Mouse (Mus musculus) telencephalon, adult 2 months (tissue): Measurements from ENCODE around the gene Knop1.

Source experiments
- DNase-seq: peaks from one replicate; pipeline ENCODE4 v3.0.0-alpha.2; 2011; ENCODE audit warnings: low read depth, low spot score

Gene Knop1

GRCm38 (mm10) chr7:118848796-118849195, 7.3 kb downstream of the Knop1 start:
- DNase-seq, result no peak

GRCm38 (mm10) chr7:118846329-118846728, 9.7 kb downstream of the Knop1 start:
- no peak for DNase-seq

DNA sequence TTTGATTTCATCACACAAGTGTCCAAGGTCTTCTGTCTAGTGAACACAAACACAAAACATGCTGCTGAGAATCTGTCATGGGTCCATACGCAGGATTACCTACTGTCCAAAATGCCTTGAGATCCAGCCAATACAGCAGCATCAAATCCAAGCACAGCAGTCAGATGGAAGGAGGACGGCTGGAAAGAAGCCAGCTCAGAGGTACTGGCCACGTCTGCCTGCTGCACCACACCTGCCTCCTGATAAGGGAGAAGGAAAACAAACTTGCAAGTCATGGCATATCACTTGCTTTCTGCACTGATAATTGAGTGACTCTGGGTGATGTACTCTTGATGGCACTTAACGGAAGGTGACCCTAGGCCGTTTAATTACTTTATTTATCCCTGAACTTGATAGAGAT, 10.9 kb downstream of the Knop1 start:
- no peak for DNase-seq

- DNase-seq, result no peak
Observed at GRCm38 (mm10) chr7:118842938-118843337, 13.1 kb downstream of the Knop1 start.

DNA sequence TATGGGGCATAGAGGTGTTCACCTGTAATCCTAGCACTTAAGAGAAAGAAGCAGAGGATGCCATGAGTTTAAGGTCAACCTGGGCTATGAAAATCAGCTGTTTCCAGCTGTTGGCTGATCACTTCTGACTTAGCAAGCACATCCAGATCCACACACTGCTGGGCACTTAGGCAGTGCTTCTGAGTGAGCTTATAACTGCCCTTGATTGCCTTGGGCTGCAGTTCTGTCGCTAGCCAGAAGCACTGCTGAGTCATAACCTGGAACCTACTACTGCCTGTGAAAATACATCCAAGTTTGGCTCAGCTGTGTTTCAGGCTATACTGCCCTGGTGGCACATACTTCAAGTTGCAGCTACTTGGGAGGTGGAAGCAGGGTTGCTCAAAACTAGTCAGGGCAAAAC, 14.3 kb downstream of the Knop1 start:
- peak; percentile 31 for DNase-seq

DNA sequence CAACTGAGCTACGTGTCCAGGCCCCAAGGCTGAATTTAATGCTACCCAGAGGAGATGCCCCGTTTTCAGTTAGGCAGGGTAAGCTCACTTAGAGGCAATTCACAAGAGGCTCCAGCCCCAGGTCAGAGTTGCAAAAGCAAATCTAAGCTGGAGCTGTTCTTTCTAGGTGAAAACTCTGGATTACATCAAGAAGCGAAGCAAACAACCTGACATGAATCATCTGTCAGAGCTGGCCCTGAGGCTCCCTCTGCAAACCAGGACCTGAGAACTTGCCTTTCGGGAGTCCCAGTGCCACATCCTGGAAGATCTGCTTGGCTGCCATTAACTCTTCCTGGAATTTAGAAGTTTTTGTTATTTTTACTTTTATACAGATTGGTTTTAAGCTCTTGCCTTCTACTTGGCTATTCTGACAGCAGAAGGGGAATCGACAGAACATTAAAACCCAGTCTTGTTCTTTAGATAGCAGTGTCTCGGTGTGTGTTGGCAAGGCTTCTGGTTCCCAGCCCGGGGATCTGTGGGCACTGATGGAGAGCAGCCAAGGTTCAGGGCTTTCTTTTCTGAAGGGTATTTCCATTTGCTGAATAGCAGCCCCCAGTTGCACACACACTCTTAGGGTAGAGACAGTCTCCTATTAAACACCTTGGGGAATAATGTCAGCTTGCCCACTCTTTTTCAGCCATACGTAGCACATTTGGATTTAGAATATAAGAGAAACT, 14.9 kb downstream of the Knop1 start:
- no peak for DNase-seq

DNA sequence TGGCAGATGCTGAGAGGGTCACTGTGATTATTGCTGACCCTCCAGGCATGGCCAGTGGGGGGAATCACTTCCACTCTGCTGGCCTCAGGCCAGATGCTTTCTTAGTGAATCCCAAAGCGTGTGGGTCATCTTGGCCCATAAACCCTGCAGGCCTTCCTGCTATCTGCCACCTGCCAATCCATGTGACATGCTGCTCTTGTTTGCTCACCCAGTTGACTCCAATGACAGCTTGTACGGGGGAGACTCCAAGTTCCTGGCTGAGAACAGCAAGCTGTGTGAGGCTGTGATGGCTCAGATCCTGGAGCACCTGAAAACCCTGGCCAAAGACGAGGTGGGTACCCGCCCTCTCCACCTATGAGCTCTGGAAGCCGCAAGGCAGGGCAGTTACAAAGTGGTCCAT, 18.2 kb downstream of the Knop1 start:
- DNase-seq, result no peak

- no peak for DNase-seq
Observed at GRCm38 (mm10) chr7:118827975-118828416, 28.1 kb downstream of the Knop1 start.

DNA sequence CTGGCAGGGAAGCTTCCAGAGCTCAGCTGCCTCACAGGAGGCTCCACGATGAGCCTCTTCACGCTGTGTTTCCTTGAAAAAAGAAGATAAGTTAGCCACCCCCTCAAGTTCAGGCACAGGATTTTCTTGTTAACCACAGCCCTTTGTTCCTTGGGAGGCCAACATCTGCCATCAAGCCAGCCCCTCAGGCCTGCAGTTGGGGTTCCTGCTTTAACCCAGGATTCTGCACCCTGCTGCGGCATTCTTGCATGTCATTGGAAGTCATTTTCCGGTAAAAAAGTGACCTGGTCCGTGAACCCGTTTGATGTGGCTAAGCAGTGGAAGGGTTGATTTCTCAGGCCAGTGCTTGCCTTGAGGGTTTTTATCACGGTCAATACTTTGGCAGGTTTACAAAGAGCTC, 31.6 kb downstream of the Knop1 start:
- DNase-seq, result no peak

DNA sequence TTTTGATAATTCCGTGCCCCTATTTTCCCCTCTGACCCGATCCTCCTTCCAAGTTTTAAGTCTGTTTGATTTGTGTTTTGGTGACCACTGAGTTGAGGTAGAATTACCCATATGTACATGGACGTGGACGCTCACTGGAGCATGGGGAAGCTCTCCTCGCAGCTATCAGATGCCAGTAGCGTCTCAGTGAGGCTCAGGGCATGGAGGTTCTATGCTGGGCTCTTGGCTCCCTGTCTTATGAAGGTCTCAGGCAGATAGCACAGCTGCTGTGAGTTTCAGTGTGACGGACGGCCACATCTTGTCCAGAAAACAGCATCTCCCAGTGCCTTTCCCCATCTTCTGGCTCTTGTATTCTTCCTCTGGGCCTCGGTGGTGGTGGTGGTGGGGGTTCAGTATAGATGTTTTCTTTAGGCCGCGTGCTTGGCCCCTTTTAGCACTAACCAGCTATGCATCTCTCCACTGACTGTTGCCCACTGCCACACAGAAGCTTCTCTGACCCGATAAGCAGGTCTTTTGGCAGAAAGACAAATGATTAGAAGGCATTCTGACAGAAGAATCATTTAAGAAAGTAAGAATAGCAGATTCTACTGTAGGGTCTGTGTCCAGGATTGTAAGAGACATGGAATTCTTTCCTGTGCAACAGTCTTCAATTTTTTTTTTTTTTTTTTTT, 34.0 kb downstream of the Knop1 start:
- no peak for DNase-seq

DNA sequence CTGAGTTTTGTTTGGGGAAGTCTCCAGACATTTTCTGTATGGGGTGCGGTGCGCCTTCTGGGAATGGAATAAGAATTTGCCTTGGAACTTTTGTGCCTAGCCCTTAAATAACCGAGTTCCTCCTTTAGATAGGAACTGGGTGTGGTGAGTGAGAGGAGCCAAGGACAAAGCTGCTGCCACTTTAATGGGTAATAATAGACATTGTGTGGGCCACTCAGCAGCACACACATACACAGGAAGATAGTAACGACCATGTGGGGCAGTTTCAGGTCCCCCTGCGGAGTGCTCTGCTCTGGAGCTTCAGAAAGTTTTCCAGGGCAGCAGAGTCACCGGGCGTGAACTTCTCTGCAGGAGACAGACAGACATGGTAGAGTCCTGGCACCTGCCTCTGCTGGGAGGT, 34.7 kb downstream of the Knop1 start:
- DNase-seq, result no peak

DNA sequence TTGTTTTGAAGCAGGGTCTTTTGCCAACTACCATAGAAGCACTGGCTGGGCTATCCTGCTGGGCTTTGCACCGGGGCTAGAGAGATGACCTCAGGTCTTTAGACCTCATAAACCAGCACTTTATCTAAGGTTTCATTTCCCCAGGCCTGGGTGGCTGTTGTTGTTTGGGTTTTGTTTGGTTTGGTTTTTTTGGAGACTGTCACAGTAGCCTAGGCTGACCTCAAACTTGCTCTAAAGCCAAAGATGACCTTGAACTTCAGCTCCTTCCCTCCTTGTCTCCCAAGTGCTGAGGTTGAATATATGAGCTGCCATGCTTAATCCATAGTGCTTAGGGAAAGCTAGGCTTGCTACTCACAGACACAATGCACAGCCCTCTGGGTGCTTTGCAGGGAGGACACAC, 36.4 kb downstream of the Knop1 start:
- no peak for DNase-seq

DNA sequence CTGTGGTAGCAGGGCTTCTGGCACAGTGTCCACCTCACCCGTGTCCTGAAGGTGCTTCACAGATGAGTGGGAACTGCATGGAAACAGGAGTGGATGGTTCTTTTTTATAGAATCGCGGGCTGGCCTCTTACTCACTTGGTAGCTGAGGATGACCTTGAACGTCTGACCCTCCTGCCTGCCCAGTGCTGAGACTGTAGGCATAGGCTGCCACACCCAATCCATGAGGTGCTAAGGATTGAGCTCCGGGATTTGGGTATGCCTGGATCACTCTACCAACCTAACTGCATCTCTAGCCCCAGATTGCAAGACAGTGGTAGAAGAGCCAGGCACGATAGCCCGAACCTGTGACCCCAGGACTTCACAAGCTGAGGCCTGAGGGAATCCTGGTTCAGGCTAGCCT, 38.3 kb downstream of the Knop1 start:
- no peak for DNase-seq

DNA sequence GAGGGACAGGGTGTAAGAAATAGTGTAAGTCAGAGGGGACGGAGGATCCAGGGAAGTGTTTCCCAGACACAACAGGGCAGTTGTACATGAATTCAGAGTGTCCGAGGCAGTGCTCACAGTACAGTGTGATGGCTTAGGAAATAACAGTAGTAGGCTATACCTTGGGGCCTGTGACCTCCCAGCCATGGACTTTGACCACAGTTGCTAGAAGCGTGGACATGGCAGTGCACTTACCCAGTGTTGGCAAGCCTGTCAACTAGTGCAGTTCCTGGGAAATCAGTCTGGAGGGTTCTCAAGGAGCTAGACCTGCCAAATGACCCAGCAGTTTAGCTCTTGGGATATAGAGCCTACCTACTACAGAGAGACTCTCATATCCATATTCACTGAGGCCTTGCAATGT, 39.8 kb downstream of the Knop1 start:
- no peak for DNase-seq

GRCm38 (mm10) chr7:118813592-118813991, 42.5 kb downstream of the Knop1 start:
- DNase-seq, result no peak

- DNase-seq, result no peak
Observed at GRCm38 (mm10) chr7:118811407-118812106, 44.5 kb downstream of the Knop1 start.

DNA sequence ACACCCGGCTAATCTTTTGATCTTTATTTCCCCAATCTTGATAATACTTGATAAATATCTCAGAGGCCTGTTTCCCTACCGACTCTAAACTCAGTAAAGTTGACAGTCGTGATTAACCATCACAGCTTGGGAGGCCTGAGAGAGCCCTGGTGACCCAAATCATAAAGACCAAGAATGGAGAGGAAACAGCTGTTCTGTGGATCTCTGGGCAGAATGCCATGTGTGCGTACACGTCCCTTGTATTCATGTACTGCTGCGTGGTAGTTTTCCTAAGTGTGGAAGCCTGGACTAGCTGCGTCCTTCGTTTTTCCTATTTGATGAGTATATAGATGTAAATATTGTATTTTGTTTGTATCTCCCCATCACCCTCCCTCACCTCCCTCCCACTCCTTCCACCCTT, 48.2 kb downstream of the Knop1 start:
- no peak for DNase-seq

DNA sequence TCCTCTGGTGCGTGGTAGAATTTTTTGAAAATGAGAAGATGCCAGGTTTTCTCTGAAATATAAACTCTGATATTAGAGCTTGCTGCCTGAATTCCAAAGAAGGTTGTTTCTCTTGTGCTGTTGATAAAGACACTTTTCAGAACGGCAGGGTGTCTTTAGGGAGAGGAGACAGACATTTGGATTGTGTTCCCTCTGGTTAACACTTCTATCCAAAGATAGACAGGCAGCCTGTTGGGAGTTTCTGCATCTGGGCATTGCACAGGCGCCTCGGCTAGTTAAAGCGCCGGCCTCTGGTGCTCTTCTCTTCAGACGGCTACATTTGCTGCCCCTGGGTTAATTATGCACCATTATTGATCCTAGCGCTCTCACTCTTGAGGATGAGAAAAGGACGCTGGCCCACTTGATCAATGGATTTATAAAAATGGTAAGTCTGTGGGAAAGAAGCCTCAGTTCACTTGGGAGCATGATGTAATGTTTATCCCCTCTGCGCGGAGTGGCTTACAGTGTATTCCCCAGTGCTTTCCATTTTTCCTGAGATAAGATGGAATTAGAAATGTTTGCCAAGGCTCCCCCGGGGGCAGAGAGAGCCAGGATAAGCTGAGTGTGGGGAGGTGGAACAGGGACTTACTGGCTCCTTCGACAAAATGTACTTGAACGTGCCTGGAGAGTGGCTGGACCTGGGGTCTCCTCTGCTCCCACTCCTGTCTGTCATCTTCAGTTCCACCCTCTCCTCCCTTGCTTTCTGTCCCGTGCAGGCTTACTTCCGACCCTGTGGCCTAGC, 49.2 kb downstream of the Knop1 start:
- no peak for DNase-seq

DNA sequence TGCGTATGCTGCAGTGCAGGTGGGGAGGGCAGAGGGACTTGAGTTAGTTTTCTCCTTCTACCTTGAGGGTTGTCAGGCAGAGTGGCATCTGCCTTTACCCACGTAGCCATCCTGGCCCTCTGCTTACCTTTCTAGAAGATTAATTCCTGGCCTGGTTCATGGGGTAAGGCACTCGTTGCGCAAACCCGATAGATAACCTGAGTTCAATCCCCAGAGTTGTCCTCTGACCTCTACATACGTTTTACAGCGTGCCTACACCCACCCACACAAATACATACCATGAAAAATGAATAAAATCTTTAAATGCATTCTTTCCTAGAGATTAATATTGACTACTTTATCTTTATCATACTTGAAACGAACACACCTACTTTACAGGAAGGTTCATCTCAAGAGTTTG, 52.6 kb downstream of the Knop1 start:
- no peak for DNase-seq

DNA sequence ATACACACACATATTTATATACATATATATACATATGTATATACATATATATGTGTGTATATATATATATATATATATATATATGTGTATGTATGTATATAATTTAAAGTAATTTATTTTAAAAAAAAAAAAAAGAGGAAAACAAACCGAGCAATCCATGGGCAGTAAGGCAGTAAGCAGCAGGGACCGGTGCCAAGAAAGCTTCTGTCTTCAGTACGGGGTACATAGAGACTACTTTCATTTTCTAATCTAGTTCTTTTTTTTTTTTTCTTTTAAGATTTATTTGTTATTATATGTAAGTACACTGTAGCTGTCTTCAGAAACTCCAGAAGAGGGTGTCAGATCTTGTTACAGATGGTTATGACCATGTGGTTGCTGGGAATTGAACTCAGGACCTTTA, 54.3 kb downstream of the Knop1 start:
- no peak for DNase-seq

DNA sequence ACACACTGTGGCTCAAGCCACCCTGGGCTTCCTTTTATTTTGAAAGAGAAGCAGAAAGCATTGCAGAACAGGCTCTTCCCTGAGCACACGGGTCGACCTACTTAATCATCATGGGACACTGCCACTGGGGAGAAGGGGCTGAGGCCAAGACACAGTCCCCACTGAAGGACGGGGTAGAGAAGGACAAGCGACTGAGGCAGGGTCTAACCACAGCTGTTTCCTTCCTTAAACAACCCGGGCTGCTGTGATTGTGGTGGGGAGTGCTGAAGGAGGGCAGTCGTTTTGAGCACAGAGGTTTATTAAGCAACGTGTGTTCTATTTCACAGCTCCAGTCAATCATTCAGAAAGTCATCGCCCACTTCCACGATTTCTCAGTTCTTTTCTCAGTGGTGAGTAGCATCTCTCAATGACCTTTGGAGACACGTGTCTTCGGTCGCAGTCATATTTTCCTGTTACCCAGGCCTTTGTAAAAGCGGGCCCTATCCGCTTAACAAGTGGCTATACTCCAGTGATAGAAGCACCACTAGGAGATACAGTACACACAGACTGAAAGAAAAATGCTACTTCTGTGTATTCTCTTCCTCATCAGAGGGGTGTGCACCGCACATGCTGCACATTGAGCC, 55.8 kb downstream of the Knop1 start:
- DNase-seq, result no peak
